ENCODE assay signal across 13 mouse cellular contexts in genomic region chr7:34985646-34986045, GRCm38 (mm10).
A peak's percentile ranks its signal among the peaks of the same experiment; 100 is the strongest.
DNase-seq lines count a peak whose midpoint lies in the region; ATAC-seq lines count a peak whose summit lies in the region.
"Had no signal": no experiment of that assay in that cellular context is flagged by ENCODE, and none has a peak within 500 bp of the region (broad histone marks: within the 10 kb centered on the region; RNA-seq: fewer than 3 reads in every experiment).

No protein-coding gene starts in this region.

- no peak overlapping the region for H3K4me2 ChIP-seq in kidney, embryonic 15.5 days
- H3K4me2 ChIP-seq: forebrain, embryonic 12.5 days; heart, embryonic 15.5 days; limb, embryonic 15.5 days had no signal

- H3K9ac ChIP-seq in kidney, embryonic 15.5 days = no peak overlapping the region
- H3K9ac ChIP-seq: forebrain, embryonic 12.5 days; heart, embryonic 15.5 days; limb, embryonic 15.5 days had no signal

- H3K27me3 ChIP-seq in kidney, embryonic 15.5 days = no peaks in the 10 kb centered on the region
- H3K27me3 ChIP-seq: forebrain, embryonic 12.5 days; heart, embryonic 15.5 days; limb, embryonic 15.5 days had no signal

- no peak for DNase-seq in kidney, adult 18-20 months
- DNase-seq in liver = peak; percentile 86
- peak; percentile 10 to 54 for DNase-seq in spleen, postnatal 36 days (ENCODE audit: low spot score in 2 of 2)
- DNase-seq in urinary bladder, postnatal 25 days (ENCODE audit: low spot score) = no peak
- DNase-seq in layer of hippocampus, postnatal 14 days (ENCODE audit: low spot score in 2 of 2) = no peak
- DNase-seq in testis, postnatal 14 days (ENCODE audit: low spot score) = no peak
- DNase-seq: cerebellum, postnatal 36 days; kidney, postnatal 25 days had no signal

- H3K27ac ChIP-seq in kidney, embryonic 15.5 days = no peak overlapping the region
- H3K27ac ChIP-seq: forebrain, embryonic 12.5 days; heart, embryonic 15.5 days; limb, embryonic 15.5 days had no signal

- peaks cover 18% of the 10 kb centered on the region for H3K36me3 ChIP-seq in kidney, embryonic 15.5 days
- H3K36me3 ChIP-seq: heart, embryonic 15.5 days had no signal

- ATAC-seq in kidney, embryonic 15.5 days (replicated peaks; ENCODE audit: low FRiP score) = peak; percentile 75
- peak; percentile 66 for ATAC-seq in common myeloid progenitor, adult 5-6 weeks (replicated peaks; ENCODE audit: low read depth, poor library complexity, severe bottlenecking)

- no peak overlapping the region for H3K4me3 ChIP-seq in kidney, embryonic 15.5 days (replicated peaks)
- H3K4me3 ChIP-seq: forebrain, embryonic 12.5 days; heart, embryonic 15.5 days; limb, embryonic 15.5 days had no signal

- H3K4me1 ChIP-seq in kidney, embryonic 15.5 days = peaks cover 28% of the 10 kb centered on the region

- H3K9me3 ChIP-seq in kidney, embryonic 15.5 days (replicated peaks) = no peaks in the 10 kb centered on the region
- H3K9me3 ChIP-seq: forebrain, embryonic 12.5 days; heart, embryonic 15.5 days; limb, embryonic 15.5 days had no signal

Comparison
In these comparisons a context has a peak if more than half of its experiments do, and no peak if none do; other contexts are left out.
1. DNase-seq: peak in liver (single experiment) and spleen, postnatal 36 days (2 of 2); none in kidney, adult 18-20 months (single experiment), urinary bladder, postnatal 25 days (single experiment), layer of hippocampus, postnatal 14 days (0 of 2) and testis, postnatal 14 days (single experiment).